Mouse (Mus musculus) T-helper 2 cell (primary cell): ENCODE measurements around the gene Wnt10b.

Experiments
- in situ Hi-C: fragments of 300-600 bp; cut with MboI, MseI; formaldehyde crosslinking; loops from one replicate; pipeline ENCODE4 v1.15.1; 2025; ENCODE audit warnings: high pct_unique_total_duplicates

Wnt10b gene

DNA sequence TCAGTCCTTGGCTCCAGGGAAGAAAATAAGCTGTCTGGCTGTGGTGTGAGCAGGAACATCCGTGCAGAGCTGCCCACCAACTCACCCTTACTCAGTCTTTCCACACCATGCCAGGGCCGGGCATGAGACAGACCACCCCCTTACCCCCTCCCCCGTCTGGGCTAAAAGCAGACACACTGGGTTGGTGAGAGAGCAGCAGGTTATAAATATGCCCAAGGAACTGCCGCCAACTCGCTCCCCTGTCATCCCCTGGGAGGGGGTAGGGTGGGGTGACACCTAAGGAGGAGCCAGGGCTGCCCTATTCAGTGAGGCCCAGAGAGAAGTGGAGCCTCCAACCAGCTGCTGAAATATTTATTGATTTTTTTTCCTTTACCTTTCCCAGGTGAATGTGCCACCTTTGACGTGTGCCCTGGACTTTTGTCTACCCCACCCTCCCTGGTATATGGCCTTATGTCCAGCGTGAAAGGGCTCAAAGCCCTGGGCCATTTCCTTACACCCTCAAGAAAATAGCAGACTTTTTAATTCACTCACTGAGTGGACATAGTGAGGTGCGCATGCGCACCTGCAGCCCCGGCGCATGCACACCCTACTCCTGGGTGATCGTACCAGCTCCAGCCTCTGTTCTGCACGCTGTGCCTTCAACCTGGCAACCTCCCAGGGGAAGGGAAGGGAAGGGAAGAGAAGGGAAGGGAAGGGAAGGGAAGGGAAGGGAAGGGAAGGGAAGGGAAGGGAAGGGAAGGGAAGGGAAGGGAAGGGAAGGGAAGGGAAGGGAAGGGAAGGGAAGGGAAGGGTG is 19.0 kb upstream of the Wnt10b start:
- in situ Hi-C loops = no loop called here

DNA sequence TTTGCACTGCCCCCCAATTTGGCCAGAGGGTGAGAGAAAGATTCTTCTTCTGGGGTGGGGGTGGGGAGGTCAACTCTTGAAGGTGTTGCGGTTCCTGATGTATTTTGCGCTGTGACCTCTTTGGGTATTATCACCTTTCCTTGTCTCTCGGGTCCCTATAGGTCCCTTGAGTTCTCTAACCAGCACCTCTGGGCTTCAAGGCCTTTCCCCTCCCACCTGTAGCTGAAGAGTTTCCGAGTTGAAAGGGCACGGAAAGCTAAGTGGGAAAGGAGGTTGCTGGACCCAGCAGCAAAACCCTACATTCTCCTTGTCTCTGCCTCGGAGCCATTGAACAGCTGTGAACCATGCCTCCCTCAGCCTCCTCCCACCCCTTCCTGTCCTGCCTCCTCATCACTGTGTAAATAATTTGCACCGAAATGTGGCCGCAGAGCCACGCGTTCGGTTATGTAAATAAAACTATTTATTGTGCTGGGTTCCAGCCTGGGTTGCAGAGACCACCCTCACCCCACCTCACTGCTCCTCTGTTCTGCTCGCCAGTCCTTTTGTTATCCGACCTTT is 15.3 kb upstream of the Wnt10b start:
- in situ Hi-C loops = no loop called here

DNA sequence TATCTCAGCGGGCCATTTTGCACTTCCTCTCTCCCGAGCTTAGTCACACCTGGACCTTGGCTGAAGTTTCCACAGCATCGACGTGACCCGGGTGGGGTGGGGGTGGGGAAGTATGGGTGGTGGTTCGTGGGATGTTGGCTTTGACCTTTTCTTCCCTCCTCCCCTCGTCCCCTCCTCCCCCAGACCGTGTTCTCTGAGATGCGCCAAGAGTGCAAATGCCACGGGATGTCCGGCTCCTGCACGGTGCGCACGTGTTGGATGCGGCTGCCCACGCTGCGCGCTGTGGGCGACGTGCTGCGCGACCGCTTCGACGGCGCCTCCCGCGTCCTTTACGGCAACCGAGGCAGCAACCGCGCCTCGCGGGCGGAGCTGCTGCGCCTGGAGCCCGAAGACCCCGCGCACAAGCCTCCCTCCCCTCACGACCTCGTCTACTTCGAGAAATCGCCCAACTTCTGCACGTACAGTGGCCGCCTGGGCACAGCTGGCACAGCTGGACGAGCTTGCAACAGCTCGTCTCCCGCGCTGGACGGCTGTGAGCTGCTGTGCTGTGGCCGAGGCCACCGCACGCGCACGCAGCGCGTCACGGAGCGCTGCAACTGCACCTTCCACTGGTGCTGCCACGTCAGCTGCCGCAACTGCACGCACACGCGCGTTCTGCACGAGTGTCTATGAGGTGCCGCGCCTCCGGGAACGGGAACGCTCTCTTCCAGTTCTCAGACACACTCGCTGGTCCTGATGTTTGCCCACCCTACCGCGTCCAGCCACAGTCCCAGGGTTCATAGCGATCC is 14.5 kb upstream of the Wnt10b start:
- in situ Hi-C loops = no loop called here

DNA sequence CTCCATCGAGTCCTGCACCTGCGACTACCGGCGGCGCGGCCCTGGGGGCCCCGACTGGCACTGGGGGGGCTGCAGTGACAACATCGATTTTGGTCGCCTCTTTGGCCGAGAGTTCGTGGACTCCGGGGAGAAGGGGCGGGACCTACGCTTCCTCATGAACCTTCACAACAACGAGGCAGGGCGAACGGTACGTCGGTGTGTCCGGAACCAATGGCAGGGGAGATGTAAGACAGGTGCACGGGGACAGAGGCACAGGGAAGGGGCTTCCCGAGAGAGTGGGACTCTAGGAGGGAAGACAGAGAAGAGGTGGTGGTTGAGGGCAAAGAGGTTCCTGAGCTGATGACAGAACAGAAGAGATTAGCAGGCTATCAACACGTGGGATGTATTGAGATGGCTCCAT is 13.8 kb upstream of the Wnt10b start:
- in situ Hi-C loops = no loop called here

DNA sequence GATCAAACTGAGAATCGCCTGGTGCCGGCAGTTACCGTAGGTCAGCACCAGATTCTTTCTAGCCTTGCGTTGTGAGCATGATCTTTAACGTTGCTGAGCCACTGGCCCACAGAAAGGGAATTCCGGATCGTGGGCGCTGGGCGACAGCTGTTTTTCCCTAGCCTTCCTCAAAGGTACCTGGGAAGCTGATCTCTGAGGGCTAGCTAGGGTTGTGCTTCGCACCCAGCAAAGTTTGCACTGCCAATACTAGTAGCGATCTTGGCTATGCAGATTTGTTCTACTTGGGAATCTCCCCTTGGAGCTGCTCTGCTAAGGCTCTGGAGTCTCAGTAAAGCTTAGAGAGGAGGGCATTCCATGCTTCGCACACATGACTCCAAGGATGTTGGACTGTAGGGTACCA is 13.3 kb upstream of the Wnt10b start:
- in situ Hi-C loops = no loop called here

DNA sequence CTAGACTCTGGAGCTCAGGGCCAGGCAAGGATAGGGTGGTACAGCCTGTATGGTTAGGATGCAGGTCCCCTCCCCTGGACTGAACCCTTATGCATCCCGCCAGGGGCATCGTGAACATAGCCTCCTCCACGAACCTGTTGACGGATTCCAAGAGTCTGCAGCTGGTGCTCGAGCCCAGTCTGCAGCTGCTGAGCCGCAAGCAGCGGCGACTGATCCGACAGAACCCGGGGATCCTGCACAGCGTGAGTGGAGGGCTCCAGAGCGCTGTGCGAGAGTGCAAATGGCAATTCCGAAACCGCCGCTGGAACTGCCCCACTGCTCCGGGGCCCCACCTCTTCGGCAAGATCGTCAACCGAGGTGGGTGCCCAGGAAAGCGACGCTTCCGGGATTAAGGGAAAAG is 12.8 kb upstream of the Wnt10b start:
- in situ Hi-C loops = no loop called here

DNA sequence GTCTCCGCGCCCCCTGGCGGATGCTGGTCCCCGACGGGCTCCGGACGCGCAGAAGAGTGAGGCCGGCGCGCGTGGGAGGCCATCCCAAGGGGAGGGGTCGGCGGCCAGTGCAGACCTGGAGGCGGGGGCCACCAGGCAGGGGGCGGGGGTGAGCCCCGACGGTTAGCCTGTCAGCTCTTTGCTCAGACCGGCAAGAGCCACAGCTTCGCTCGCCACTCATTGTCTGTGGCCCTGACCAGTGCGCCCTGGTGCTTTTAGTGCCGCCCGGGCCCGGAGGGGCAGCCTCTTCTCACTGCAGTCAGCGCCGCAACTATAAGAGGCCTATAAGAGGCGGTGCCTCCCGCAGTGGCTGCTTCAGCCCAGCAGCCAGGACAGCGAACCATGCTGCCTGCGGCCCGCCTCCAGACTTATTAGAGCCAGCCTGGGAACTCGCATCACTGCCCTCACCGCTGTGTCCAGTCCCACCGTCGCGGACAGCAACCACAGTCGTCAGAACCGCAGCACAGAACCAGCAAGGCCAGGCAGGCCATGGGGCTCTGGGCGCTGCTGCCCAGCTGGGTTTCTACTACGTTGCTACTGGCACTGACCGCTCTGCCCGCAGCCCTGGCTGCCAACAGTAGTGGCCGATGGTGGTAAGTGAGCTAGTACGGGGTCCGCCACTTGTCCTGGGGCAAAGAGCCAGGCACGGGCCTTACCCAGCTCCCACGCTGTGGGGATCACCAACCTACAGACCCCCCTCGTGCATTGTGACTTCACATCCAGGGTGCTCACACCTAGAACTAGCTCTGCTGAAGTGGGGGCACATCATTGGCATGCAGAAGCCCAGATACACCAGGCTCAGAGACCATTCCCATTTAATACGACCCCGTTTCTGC is 11.9 kb upstream of the Wnt10b start, which contains the start of gene Wnt1:
Gene Wnt1, plus strand, starts transcription at position 197 of the 875 bp plus-strand sequence.
- in situ Hi-C loops = no loop called here

DNA sequence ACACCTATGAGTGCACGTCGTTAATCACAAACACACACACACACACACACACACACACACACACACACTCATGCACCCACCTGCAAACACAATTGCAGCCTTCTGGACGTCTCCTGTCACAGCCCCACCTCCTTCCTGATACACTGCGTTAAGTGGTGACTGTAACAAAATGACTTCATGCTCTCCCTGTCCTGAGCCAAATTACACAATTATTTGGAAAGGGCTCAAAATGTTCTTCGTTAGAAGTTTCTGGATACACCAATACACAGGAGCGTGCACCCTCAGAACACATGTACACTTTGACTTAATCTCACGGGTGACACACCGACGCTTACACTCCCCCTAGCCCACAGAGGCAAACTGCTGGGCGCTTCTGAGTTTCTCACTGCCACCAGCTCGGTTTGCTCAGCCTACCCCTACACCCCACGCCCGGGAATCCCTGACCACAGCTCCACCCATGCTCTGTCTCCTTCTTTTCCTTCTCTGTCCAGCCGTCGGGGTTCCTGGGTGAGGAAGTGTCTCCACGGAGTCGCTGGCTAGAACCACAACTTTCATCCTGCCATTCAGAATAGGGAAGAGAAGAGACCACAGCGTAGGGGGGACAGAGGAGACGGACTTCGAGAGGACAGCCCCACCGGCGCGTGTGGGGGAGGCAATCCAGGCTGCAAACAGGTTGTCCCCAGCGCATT is 11.2 kb upstream of the Wnt10b start:
- in situ Hi-C loops = no loop called here

DNA sequence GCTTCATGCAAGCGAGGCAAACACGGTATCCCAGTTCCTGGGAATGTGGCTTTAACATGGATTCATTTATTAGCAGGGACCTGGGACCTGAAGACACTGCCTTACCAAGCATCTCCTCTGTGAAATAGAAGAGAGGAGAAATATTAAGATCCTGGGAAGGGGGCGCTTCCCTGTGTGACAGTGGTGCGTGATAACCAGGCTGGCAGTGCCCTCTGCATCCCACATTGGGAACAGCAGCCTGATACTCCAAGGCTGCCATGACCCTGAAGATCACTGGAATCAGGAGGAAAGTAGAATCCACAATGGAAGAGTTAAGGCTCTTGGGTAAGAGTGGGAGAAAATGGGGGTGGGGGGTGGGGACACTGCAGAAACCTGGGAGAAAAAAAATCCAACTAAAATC is 10.0 kb upstream of the Wnt10b start:
- in situ Hi-C loops = no loop called here

DNA sequence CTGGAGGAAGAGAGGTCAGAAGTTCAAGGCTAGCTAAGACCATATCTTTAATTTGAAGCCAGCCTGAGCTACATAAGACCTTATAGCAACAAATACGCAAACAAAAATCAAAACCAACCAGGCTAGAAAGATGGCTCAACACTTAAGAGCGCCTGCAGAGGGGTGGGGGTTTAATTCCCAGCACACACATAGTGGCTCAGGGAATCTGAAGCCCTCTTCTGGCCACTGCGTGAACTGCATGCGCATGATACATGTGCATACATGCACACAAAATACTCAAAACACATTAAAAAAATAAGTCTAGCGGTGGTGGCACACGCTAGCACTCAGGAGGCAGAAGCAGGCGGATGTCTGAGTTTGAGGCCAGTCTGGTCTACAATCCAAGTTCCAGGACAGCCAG is 7.8 kb upstream of the Wnt10b start:
- in situ Hi-C loops = no loop called here

DNA sequence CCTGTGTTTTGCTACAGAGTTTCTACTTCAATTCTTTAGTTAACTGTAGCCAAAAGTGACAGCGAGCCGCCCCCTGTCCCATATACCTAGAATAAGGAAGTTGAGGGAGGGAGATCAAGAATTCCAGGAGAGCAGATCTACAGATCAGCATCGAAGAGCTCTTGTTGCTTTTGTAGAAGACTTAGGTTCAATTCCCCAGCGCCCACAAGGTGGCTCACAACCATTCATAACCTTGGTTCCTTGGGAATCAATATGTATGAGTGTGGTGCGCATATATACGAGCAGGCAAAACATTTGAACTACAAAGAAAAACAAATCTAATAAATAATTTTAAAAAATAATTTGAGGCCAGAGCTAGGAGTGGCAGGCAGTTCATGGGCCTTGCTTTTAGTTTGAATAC is 3.2 kb upstream of the Wnt10b start:
- in situ Hi-C loops = no loop called here

DNA sequence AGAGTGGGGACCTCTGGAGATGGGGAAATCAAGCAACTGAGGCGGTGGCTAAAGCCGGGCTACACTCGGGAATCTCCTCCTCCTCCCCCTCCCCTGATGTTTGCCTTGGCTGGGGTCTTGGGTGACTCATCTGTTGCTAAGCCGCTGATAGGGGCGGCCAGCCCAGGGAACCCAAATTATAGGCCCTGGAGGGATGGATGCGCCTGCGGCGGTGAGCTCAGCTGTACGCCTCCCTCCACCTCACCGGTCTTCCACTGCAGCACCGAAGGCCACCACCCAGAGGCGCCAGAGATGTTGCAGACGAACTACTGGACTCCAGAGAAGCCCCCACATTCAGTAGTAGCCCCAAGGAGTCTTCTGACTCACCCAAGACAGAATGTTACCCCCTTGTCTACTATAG is 2.6 kb upstream of the Wnt10b start:
- in situ Hi-C loops = no loop called here

DNA sequence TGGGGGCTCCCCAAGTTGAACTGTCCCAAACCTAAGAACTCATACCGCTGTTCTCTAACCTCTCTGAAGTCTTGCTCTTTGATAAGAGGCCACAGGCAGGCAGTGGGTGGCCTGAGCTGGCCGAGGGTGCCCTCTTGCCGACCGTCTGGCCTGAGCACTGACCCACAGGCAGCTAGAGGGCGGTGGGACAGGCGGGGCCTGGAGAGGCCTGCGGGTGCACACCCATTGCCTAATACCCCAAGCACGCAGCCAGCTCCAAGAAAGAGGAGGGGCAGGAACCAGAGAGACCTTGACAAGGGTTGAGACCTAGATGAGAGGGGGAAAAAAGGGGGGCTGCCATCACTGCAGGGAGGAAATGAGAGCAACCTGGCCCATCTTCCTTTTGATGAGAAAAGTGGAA is 2.1 kb upstream of the Wnt10b start:
- in situ Hi-C loops = no loop called here

DNA sequence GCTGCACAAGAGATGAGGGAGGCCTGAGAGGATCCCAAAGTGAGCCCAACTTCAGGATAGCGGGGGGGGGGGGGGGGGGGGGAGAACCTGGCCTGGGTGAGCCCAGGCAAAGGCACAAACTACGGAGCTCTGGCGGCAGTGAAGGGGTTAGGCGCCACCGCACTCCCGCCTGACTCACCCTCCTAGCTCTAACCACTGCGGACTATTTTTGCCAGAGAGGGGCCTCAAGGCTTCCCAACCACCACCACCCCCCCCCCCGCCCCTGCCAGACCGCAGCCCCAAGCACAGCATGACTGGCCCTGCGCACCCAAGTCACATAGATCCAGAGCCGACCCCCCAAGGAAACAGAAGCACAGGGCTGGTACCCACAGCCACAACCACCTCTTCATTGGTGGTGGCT is 856 bp upstream of the Wnt10b start:
- in situ Hi-C loops = no loop called here

DNA sequence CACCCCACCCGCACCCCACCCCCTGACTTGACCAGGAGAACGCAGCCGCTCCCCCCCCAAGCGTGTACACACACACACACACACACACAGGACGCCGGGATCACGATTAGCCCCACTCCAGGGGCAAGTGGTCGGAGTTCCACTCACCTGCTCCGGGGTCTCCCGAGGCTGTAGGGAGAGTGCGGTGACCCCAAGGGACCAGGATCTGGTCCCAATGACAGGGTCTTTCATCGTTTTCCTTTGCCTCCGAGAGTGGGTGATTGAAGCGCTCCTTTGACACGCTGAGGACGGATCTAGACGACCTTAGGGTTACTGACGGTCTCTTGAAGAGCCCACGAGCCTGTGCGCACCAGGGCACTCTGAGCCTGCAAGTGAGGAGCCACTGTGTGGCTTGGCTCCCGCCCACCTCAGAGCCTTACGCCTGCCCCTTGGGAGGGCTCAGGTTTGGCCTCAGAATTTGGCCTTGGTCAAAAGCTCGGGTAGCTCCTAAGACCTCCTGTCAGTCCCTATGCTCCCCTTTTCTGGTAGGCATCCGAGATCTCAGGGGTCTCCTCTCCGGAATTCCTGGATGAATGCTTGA is 331 bp upstream of the Wnt10b start:
- in situ Hi-C loops = no loop called here

DNA sequence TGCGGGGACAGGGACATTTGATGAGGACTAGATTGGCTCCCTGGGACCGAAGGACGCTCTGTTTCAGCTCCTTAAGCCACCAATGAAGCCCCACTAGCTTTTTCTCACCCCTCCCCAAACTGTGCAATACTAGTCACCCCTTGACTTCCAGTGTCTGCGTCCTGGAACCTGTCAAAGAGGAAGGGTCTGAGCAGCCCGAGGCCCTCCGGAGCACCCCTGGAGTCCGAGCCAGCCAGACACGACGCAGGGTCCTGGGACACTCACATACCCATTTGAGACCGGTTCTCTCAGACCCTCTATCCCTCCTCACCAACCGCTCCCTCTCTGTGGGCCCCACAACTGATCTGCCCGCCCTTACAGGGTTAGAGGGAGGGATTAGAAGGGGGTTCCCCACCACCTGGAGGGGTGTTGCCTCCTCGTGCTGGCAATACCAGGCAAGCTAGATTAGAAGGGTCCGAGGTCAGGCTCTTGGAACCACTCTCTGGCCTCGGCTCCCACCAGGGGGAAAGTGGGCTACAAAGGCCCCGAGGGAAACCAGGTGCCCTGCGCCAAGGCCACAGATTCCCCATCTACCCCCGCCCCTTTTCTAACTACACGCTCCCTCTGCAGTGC is 839 bp downstream of the Wnt10b start:
- in situ Hi-C loops = no loop called here

DNA sequence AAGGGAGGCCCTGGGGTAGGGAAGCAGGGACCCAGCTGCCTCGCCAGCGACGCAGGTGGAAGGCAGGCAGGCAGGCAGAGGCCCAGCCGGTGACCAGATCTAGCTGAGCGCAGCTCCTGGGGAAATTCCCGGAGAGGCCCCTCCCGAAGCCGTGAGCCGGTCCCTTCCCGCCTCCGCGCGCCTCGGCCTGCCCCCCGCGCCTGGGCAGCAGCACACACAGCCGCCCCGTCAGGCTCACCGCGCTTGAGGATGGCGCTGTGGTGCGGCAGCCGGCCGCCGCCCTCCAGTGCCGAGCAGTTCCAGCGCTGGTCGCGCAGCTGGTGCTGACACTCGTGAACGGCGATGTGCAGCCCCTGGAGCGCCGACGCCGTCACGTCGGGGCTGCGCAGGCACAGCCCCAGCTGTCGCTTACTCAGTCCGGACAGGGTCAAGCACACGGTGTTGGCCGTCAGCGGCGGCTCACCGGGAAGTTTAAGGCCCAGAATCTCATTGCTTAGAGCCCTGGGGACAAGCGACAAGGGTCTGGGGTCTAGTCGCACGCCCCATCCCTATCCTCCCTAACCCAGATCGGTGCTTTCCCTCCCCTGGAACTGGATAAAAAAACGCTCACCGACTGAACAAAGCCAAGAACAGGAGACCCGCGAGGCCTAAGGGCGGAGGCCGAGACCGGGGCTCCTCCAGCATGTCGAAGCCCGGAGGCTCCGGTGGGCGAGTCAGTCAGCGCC is 1.5 kb downstream of the Wnt10b start:
- in situ Hi-C loops = no loop called here

DNA sequence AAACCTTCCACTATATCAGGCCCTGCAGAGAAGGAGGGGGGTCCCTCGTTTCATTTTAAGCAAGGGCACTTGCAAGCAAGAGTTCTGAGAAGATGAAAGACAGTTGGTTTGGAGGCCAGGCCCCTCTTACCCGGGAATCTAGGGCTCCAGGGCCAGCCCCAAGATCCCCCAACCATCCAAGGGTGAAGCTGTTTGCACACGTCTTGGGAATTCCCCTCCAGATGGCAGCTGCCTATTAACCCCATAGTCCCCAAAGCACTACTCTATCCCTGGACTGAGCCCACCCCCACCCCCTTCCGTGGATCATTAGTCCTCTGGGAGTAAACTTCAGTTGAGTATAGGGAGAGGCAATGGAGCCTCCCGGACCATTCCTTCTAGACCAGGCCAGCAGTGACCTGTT is 2.4 kb downstream of the Wnt10b start:
- in situ Hi-C loops = no loop called here

DNA sequence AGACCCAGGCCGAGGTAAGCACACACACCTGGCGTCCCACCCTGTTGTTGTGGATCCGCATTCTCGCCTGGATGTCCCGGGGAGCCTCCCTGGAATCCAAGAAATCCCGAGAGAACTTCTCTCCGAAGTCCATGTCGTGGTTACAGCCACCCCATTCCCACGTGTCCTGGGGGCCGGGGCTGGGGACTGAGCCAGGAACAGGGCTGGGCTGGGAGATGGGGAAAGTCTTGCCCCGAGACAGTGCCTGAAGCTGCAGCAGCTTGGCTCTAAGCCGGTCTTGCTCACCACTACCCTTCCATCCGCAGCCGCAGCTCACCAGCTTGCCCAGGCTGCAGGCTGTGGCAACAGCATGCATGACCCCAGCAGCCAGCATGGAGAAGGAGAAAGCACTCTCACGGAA is 3.9 kb downstream of the Wnt10b start:
- in situ Hi-C loops = no loop called here
